Mouse (Mus musculus) adrenal gland, postnatal 4 days (tissue): ENCODE measurements around the gene Fxr2. TPM values are rescaled to one million over a fixed set of nuclear protein-coding genes. Genes with fewer than 3 reads are reported as not detected.
A peak's percentile ranks its signal among the peaks of the same experiment; 100 is the strongest.
"Not testable (repeated sequence)": the region's sequence is repeated elsewhere in the genome, so short reads cannot be mapped to it uniquely, and the experiment has no call there.

Experiments used
- DNase-seq, 2 experiments: peaks; one replicate each; pipeline ENCODE4 v3.0.0; 2021 to 2022; ENCODE audit warnings: low spot score in 2 of 2, mixed read lengths in 2 of 2
- total RNA-seq, 2 experiments: library from RNA; stranded (reverse); gene quantifications; 2 replicates each; pipeline ENCODE4 v1.2.3; 2021

Gene Fxr2
- total RNA-seq, 2 experiments from 2014 or later = 89.3 to 111 TPM

GRCm38 (mm10) chr11:69609416-69609815 lies 23.4 kb upstream of the Fxr2 start:
- no peak for DNase-seq

GRCm38 (mm10) chr11:69610899-69611298 lies 21.9 kb upstream of the Fxr2 start:
- no peak for DNase-seq

- peak; percentile 63 to 82 for DNase-seq
These were observed 19.1 kb upstream of the Fxr2 start for GRCm38 (mm10) chr11:69613553-69614256.

GRCm38 (mm10) chr11:69614257-69614588 lies 18.6 kb upstream of the Fxr2 start:
- not testable (repeated sequence) for DNase-seq

- no peak for DNase-seq
These were observed 16.0 kb upstream of the Fxr2 start for GRCm38 (mm10) chr11:69616781-69617180.

GRCm38 (mm10) chr11:69617805-69618204 lies 15.0 kb upstream of the Fxr2 start, which contains the start of gene Shbg:
Gene Shbg (minus strand): TSS chr11:69617905.
- no peak for DNase-seq

GRCm38 (mm10) chr11:69620394-69621081 lies 12.3 kb upstream of the Fxr2 start:
- DNase-seq = no peak

- DNase-seq = peak in 1 of 2 experiments; percentile 30
These were observed 11.1 kb upstream of the Fxr2 start, which contains the start of gene Sat2 for GRCm38 (mm10) chr11:69621571-69622268. Gene Sat2 (plus strand): TSS chr11:69622024.

GRCm38 (mm10) chr11:69622406-69622805 lies 10.4 kb upstream of the Fxr2 start:
- DNase-seq = no peak

- DNase-seq = no peak
These were observed 9.8 kb upstream of the Fxr2 start for GRCm38 (mm10) chr11:69623006-69623405.

- not testable (repeated sequence) for DNase-seq
These were observed 8.5 kb upstream of the Fxr2 start for GRCm38 (mm10) chr11:69624339-69624738.

- peak in 1 of 2 experiments; percentile 50 for DNase-seq
These were observed 4.5 kb upstream of the Fxr2 start for GRCm38 (mm10) chr11:69628286-69628685.

GRCm38 (mm10) chr11:69629802-69630201 lies 3.0 kb upstream of the Fxr2 start:
- DNase-seq = no peak

- peak in 1 of 2 experiments; percentile 52 for DNase-seq
These were observed 507 bp downstream of the Fxr2 start for GRCm38 (mm10) chr11:69633128-69633866.

- DNase-seq = no peak
These were observed 2.7 kb downstream of the Fxr2 start for GRCm38 (mm10) chr11:69635471-69635870.

GRCm38 (mm10) chr11:69645860-69646259 lies 13.1 kb downstream of the Fxr2 start:
- no peak for DNase-seq

- DNase-seq = no peak
These were observed 20.6 kb downstream of the Fxr2 start for GRCm38 (mm10) chr11:69653399-69653798.

GRCm38 (mm10) chr11:69654760-69655159 lies 22.0 kb downstream of the Fxr2 start:
- no peak for DNase-seq

- DNase-seq = no peak
These were observed 22.7 kb downstream of the Fxr2 start, which contains the start of gene Sox15 for GRCm38 (mm10) chr11:69655264-69656064. Gene Sox15 (plus strand): TSS chr11:69655314.

GRCm38 (mm10) chr11:69656065-69656455 lies 23.3 kb downstream of the Fxr2 start:
- no peak for DNase-seq
